Mouse (Mus musculus): Measurements from ENCODE around the gene Cgnl1.

Cgnl1 gene

GRCm38 (mm10) chr9:71709199-71709598, 62.2 kb downstream of the Cgnl1 start:
- no peak for DNase-seq

GRCm38 (mm10) chr9:71707989-71708388, 63.4 kb downstream of the Cgnl1 start:
- DNase-seq, result no peak

GRCm38 (mm10) chr9:71704332-71705014, 66.9 kb downstream of the Cgnl1 start:
- peak in 1 of 2 experiments; percentile 48 for DNase-seq

- DNase-seq, result no peak
Observed at GRCm38 (mm10) chr9:71699087-71699486, 72.3 kb downstream of the Cgnl1 start.

GRCm38 (mm10) chr9:71698116-71698515, 73.3 kb downstream of the Cgnl1 start:
- peak; percentile 53 to 54 for DNase-seq

DNA sequence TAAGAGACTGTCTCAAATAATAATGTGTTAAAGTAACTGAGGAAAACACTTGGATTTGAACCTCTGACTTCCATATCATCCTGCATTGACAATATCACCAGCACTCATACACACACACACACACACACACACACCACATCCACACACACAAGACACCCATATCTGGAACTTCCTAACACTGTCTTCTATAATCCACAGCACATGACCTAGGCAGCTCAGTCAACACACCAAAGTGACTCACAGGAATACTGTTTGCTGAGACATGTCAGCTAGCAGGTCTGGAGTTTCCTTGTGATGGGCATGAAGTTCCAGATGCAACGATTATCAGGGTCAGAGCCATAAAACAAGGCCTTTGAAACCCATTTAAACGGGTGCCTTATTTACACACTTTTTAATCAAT, 74.2 kb downstream of the Cgnl1 start:
- DNase-seq, result no peak

DNA sequence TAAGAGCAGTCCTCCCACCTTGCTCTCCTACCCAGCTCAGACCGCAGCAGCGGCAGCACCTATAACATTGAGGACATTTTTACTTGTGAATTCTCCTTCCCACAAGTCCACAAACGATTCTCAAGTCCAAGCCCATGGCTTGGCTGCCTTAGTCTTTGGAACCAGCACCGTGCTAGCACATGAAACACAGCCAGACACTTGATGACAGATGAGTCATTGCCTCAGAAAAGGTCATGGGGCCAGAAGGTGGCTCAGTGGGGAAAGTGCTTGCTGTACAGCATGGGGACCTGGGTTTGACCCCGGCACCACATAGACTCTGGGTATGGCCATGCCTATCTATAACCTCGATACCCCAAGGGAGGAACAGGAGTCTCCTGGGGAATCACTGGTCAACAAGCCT, 74.6 kb downstream of the Cgnl1 start:
- DNase-seq, result peak in 1 of 2 experiments; percentile 29

DNA sequence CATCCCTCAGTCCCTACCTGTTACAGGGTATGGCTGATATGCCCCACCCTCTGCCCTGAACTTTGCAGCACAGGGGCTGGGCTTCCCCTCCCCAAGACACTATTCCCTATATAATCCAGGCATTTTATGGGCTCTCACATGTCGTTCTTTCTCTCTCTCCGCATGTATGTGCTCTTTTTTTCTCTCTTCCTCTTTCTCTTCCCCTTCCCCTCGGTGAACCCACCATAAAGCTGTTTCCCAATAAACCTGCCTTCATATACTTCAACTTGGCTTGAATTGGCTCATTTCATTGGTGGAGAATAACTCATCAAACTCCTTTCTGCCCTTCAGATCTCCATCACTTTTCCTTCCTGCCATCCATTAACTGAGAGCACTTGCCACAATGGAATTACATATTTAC, 76.3 kb downstream of the Cgnl1 start:
- no peak for DNase-seq

DNA sequence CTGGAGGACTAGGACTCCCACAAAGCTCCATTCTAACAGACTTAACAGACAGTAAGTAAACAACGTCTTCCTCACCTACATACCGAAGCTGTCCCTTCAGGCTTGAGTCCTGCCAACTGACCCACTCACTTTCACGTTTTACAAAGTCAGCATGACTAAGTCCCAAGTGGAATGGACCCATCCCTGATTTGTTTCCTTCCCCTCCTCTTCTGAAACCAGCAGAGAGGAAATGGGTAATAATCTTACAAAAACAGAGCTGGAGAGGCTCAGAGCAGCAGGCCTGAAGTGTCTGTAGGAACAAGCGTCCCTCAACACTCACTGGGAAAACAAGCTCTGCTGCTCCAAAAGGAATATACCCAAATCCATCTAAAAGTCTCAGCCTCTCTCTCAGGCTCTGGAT, 77.2 kb downstream of the Cgnl1 start:
- DNase-seq, result peak in 1 of 2 experiments; percentile 60

DNA sequence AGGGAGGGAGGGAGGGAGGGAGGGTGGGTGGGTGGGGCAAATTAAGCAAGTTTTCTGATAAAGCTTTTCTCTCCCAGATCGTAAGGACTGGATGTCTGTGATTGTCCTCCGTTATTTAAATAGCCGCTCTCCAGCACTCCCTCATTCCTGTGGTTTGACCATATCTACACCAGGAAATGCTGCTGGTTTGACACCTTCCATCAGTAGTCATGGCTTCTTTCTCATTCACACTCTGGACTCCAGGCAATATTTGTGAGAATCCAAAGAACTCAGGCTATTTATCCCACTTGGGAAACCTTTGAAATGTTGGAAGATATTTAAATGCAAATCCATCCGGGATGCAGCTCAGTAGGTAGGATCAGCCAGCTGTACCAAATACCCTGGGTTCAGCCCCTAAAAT, 77.6 kb downstream of the Cgnl1 start:
- no peak for DNase-seq

GRCm38 (mm10) chr9:71692165-71692564, 79.2 kb downstream of the Cgnl1 start:
- DNase-seq, result peak in 1 of 2 experiments; percentile 34

DNA sequence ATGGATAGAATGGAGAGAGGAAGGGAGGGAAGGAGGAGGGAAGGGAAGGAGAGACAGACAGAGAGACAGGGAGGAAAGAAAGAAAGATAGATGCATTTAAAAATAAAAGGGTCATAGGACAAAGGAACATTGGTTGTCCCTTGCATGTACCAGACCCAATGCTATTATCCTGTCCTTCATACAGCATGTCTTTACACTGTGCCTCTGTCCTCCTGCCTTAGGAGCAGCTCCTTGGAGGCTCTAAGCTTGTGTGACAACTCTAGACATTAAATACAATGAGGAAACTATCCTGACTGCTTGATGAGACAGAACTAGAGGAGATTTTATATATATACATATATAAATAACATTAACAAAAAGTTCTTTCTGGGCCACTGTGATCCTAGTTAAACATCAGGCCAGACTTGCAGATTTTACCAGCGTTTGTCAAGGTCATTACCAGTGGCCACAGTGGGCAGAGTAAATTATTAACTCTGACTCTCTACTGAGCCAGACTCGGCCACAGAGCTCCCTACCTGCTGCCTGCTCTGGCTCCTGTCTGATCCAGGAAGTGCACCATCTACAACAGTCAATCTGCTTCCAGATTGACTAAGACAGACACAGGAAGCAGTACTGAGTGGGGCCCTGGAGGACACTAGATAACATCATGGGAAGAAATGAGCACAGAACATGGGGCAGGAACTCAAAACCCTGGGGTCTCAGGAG, 81.9 kb downstream of the Cgnl1 start:
- DNase-seq, result peak; percentile 52 to 89

- DNase-seq, result no peak
Observed at GRCm38 (mm10) chr9:71686463-71686862, 84.9 kb downstream of the Cgnl1 start.

DNA sequence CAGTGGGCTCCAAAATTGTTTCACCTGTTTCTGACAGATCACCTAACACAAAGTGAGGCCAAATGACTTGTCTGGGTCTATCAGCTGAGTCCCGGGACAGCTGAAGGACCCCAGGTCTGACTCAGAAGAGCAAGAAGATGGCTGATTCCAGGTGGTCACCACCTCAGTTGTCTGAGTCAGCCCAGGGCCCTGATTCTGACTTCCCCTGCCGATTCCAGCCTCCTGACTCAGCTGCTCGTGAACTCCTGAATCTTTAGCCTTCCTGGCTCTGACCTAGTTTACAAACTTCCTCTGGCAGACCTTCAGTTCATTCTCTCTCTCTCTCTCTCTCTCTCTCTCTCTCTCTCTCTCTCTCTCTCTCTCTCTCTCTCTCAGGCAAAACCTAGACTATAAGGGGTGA, 86.6 kb downstream of the Cgnl1 start:
- DNase-seq, result peak in 1 of 2 experiments; percentile 38

GRCm38 (mm10) chr9:71680381-71680780, 91.0 kb downstream of the Cgnl1 start:
- DNase-seq, result no peak

- peak; percentile 65 to 72 for DNase-seq
Observed at GRCm38 (mm10) chr9:71679103-71679815, 92.1 kb downstream of the Cgnl1 start.

- DNase-seq, result no peak
Observed at GRCm38 (mm10) chr9:71676988-71677688, 94.3 kb downstream of the Cgnl1 start.

GRCm38 (mm10) chr9:71675799-71676414, 95.5 kb downstream of the Cgnl1 start:
- DNase-seq, result no peak

DNA sequence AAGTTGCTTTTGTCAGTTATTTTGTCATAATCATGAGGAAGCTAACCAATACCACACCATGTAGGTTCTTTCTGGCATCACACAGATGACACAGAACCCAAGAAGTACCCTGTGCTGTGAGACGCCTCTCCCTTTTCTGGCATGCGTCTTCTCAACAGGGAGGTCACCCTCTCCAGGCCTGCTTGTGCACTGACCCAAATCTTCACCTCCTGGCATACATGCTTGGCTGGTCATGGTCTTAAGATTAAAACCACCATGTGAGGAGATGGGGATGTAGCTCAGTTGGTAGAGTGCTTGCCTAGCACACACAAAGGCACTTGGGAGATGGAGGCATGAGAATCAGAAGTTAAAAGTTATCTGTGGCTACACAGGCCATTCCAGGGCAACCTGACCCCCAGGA, 96.2 kb downstream of the Cgnl1 start:
- peak; percentile 74 to 81 for DNase-seq

DNA sequence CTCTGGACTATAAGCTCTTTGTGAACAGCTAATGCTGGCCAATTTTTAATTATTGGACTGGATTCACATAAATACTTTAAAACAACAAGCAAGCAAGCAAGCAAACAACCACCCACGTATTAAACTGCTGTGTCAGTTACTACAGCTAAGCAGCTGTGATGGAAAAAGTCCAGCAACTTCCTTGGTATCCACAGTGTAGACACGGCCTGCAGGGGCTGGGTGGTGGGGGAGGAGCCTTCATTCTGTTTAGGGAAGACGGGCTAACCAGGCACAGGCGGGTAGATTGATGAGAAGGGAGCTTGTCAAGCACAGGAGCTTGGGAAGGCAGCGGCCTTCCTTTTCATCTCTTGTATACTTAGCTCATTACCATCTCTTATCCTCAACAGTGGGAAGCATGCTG, 96.9 kb downstream of the Cgnl1 start:
- peak; percentile 63 to 77 for DNase-seq

DNA sequence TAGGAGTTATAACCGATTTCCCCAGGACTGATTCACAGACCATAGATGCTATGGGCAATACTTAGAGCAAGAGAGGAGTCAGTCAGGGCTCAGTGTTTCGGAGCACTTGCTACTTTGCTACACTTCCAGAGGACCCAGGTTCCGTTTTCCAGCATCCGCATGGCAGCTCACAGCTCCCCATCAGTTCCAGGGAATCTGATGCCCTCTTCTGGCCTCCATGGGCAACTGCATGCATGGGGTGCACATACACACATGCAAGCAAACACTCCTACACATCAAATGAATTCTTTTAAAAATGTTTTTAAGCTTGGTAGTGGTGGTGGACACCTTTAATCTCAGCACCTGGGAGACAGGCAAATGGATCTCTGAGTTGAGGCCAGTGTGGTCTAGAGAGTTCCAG, 98.9 kb downstream of the Cgnl1 start:
- no peak for DNase-seq

GRCm38 (mm10) chr9:71670677-71671076, 100.7 kb downstream of the Cgnl1 start:
- DNase-seq, result no peak

GRCm38 (mm10) chr9:71667616-71668015, 103.8 kb downstream of the Cgnl1 start:
- DNase-seq, result peak; percentile 63 to 81

All from kidney, postnatal 36 days (tissue).